Mouse (Mus musculus): ENCODE results near the gene Trpc2. TPM values are rescaled to one million over a fixed set of nuclear protein-coding genes. Genes with fewer than 3 reads are reported as not detected.

Gene Trpc2
- polyA plus RNA-seq, 1 experiment from 2014 or later: not detected

GRCm38 (mm10) chr7:102106700-102107141, 23.8 kb downstream of the Trpc2 start:
- Histone ChIP-seq H3K9ac (ENCODE audit: low read depth, low read length) (peak overlapping the region; percentile 68), H3K4me2 (peak overlapping the region; percentile 86), H3K27me3 (ENCODE audit: control insufficient read depth, insufficient read depth, low read length) (no peaks in the 10 kb centered on the region), H3K9me3 (replicated peaks; ENCODE audit: control insufficient read depth, low read length) (no peaks in the 10 kb centered on the region), H3K36me3 (ENCODE audit: control insufficient read depth, insufficient read depth, low read length) (no peaks in the 10 kb centered on the region), H3K4me1 (ENCODE audit: control insufficient read depth, insufficient read depth, low read length) (peaks cover 11% of the 10 kb centered on the region), H3K4me3 (ENCODE audit: low read depth, low read length) (peak overlapping the region; percentile 40), H3K27ac (ENCODE audit: low read depth, low read length) (no peak overlapping the region)
- ATAC-seq (replicated peaks; ENCODE audit: insufficient number of reproducible peaks, low FRiP score, low TSS enrichment): no peak
- WGBS (ENCODE audit: insufficient replicate concordance): 8% methylated on average over 23 of the region's 23 CpGs

GRCm38 (mm10) chr7:102108206-102108605, 25.3 kb downstream of the Trpc2 start:
- Histone ChIP-seq H3K4me3 (ENCODE audit: low read depth, low read length) (no peak overlapping the region), H3K36me3 (ENCODE audit: control insufficient read depth, insufficient read depth, low read length) (no peaks in the 10 kb centered on the region), H3K4me1 (ENCODE audit: control insufficient read depth, insufficient read depth, low read length) (peaks cover 4% of the 10 kb centered on the region; the same call in 1 of the 2 replicates), H3K27me3 (ENCODE audit: control insufficient read depth, insufficient read depth, low read length) (no peaks in the 10 kb centered on the region), H3K9me3 (replicated peaks; ENCODE audit: control insufficient read depth, low read length) (no peaks in the 10 kb centered on the region), H3K4me2 (no peak overlapping the region), H3K27ac (ENCODE audit: low read depth, low read length) (no peak overlapping the region), H3K9ac (ENCODE audit: low read depth, low read length) (no peak overlapping the region)
- 71% methylated on average over 1 of the region's 1 CpGs for WGBS (ENCODE audit: insufficient replicate concordance)
- ATAC-seq (replicated peaks; ENCODE audit: insufficient number of reproducible peaks, low FRiP score, low TSS enrichment): no peak

- H3K9ac ChIP-seq (ENCODE audit: low read depth, low read length): no peak within 1 kb of the TSS
- H3K36me3 ChIP-seq (ENCODE audit: control insufficient read depth, insufficient read depth, low read length): no peaks in the 10 kb centered on the region
- H3K4me3 ChIP-seq (ENCODE audit: low read depth, low read length): no peak within 1 kb of the TSS
- WGBS (ENCODE audit: insufficient replicate concordance): 73% methylated on average over 7 of the region's 7 CpGs
- ATAC-seq (replicated peaks; ENCODE audit: insufficient number of reproducible peaks, low FRiP score, low TSS enrichment): no peak
- H3K27ac ChIP-seq (ENCODE audit: low read depth, low read length): no peak within 1 kb of the TSS
- H3K4me2 ChIP-seq: no peak within 1 kb of the TSS
- no peaks in the 10 kb centered on the region for H3K9me3 ChIP-seq (replicated peaks; ENCODE audit: control insufficient read depth, low read length)
- H3K4me1 ChIP-seq (ENCODE audit: control insufficient read depth, insufficient read depth, low read length): peaks cover 4% of the 10 kb centered on the region; the same call in 1 of the 2 replicates
- no peaks in the 10 kb centered on the region for H3K27me3 ChIP-seq (ENCODE audit: control insufficient read depth, insufficient read depth, low read length)
Observed at GRCm38 (mm10) chr7:102109171-102109570, 26.3 kb downstream of the Trpc2 start, which contains the start of gene Art5. Gene Art5, minus strand, starts transcription at chr7:102109489.

GRCm38 (mm10) chr7:102109746-102110145, 26.8 kb downstream of the Trpc2 start:
- H3K4me2 ChIP-seq: no peak overlapping the region
- no peaks in the 10 kb centered on the region for H3K9me3 ChIP-seq (replicated peaks; ENCODE audit: control insufficient read depth, low read length)
- H3K4me1 ChIP-seq (ENCODE audit: control insufficient read depth, insufficient read depth, low read length): peaks cover 4% of the 10 kb centered on the region; the same call in 1 of the 2 replicates
- no peak overlapping the region for H3K4me3 ChIP-seq (ENCODE audit: low read depth, low read length)
- no peak overlapping the region for H3K9ac ChIP-seq (ENCODE audit: low read depth, low read length)
- H3K27me3 ChIP-seq (ENCODE audit: control insufficient read depth, insufficient read depth, low read length): no peaks in the 10 kb centered on the region
- no peak overlapping the region for H3K27ac ChIP-seq (ENCODE audit: low read depth, low read length)
- no peak for ATAC-seq (replicated peaks; ENCODE audit: insufficient number of reproducible peaks, low FRiP score, low TSS enrichment)
- no peaks in the 10 kb centered on the region for H3K36me3 ChIP-seq (ENCODE audit: control insufficient read depth, insufficient read depth, low read length)
- WGBS (ENCODE audit: insufficient replicate concordance): 79% methylated on average over 4 of the region's 4 CpGs

GRCm38 (mm10) chr7:102113151-102113729, 30.3 kb downstream of the Trpc2 start:
- WGBS (ENCODE audit: insufficient replicate concordance): 65% methylated on average over 45 of the region's 45 CpGs
- H3K4me2 ChIP-seq: no peak overlapping the region
- no peak overlapping the region for H3K4me3 ChIP-seq (ENCODE audit: low read depth, low read length)
- no peak for ATAC-seq (replicated peaks; ENCODE audit: insufficient number of reproducible peaks, low FRiP score, low TSS enrichment)
- H3K36me3 ChIP-seq (ENCODE audit: control insufficient read depth, insufficient read depth, low read length): no peaks in the 10 kb centered on the region
- H3K4me1 ChIP-seq (ENCODE audit: control insufficient read depth, insufficient read depth, low read length): no peaks in the 10 kb centered on the region
- no peaks in the 10 kb centered on the region for H3K9me3 ChIP-seq (replicated peaks; ENCODE audit: control insufficient read depth, low read length)
- no peak overlapping the region for H3K9ac ChIP-seq (ENCODE audit: low read depth, low read length)
- H3K27ac ChIP-seq (ENCODE audit: low read depth, low read length): no peak overlapping the region
- H3K27me3 ChIP-seq (ENCODE audit: control insufficient read depth, insufficient read depth, low read length): no peaks in the 10 kb centered on the region

- Histone ChIP-seq H3K4me3 (ENCODE audit: low read depth, low read length) (no peak within 1 kb of the TSS), H3K4me2 (no peak within 1 kb of the TSS), H3K4me1 (ENCODE audit: control insufficient read depth, insufficient read depth, low read length) (no peaks in the 10 kb centered on the region), H3K27ac (ENCODE audit: low read depth, low read length) (no peak within 1 kb of the TSS), H3K9me3 (replicated peaks; ENCODE audit: control insufficient read depth, low read length) (no peaks in the 10 kb centered on the region), H3K36me3 (ENCODE audit: control insufficient read depth, insufficient read depth, low read length) (peaks cover 17% of the 10 kb centered on the region), H3K9ac (ENCODE audit: low read depth, low read length) (no peak within 1 kb of the TSS), H3K27me3 (ENCODE audit: control insufficient read depth, insufficient read depth, low read length) (no peaks in the 10 kb centered on the region)
- WGBS (ENCODE audit: insufficient replicate concordance): 38% methylated on average over 7 of the region's 7 CpGs
- no peak; the same call in 1 of the 2 replicates for ATAC-seq (replicated peaks; ENCODE audit: insufficient number of reproducible peaks, low FRiP score, low TSS enrichment)
Observed at GRCm38 (mm10) chr7:102116579-102117331, 33.8 kb downstream of the Trpc2 start, which contains the start of gene Chrna10. Gene Chrna10, minus strand, starts transcription at chr7:102116828.

GRCm38 (mm10) chr7:102117382-102117781, 34.5 kb downstream of the Trpc2 start:
- H3K27me3 ChIP-seq (ENCODE audit: control insufficient read depth, insufficient read depth, low read length): no peaks in the 10 kb centered on the region
- peaks cover 23% of the 10 kb centered on the region for H3K36me3 ChIP-seq (ENCODE audit: control insufficient read depth, insufficient read depth, low read length)
- no peaks in the 10 kb centered on the region for H3K4me1 ChIP-seq (ENCODE audit: control insufficient read depth, insufficient read depth, low read length)
- no peak overlapping the region for H3K4me3 ChIP-seq (ENCODE audit: low read depth, low read length)
- no peak overlapping the region for H3K27ac ChIP-seq (ENCODE audit: low read depth, low read length)
- H3K4me2 ChIP-seq: no peak overlapping the region
- no peak overlapping the region for H3K9ac ChIP-seq (ENCODE audit: low read depth, low read length)
- ATAC-seq (replicated peaks; ENCODE audit: insufficient number of reproducible peaks, low FRiP score, low TSS enrichment): no peak
- 74% methylated on average over 5 of the region's 6 CpGs for WGBS (ENCODE audit: insufficient replicate concordance)
- H3K9me3 ChIP-seq (replicated peaks; ENCODE audit: control insufficient read depth, low read length): no peaks in the 10 kb centered on the region

- H3K4me2 ChIP-seq: no peak overlapping the region
- H3K9me3 ChIP-seq (replicated peaks; ENCODE audit: control insufficient read depth, low read length): no peaks in the 10 kb centered on the region
- no peak overlapping the region for H3K9ac ChIP-seq (ENCODE audit: low read depth, low read length)
- no peaks in the 10 kb centered on the region for H3K27me3 ChIP-seq (ENCODE audit: control insufficient read depth, insufficient read depth, low read length)
- H3K4me1 ChIP-seq (ENCODE audit: control insufficient read depth, insufficient read depth, low read length): no peaks in the 10 kb centered on the region
- ATAC-seq (replicated peaks; ENCODE audit: insufficient number of reproducible peaks, low FRiP score, low TSS enrichment): no peak
- WGBS (ENCODE audit: insufficient replicate concordance): 94% methylated on average over 10 of the region's 10 CpGs
- no peak overlapping the region for H3K4me3 ChIP-seq (ENCODE audit: low read depth, low read length)
- no peak overlapping the region for H3K27ac ChIP-seq (ENCODE audit: low read depth, low read length)
- peaks cover 47% of the 10 kb centered on the region for H3K36me3 ChIP-seq (ENCODE audit: control insufficient read depth, insufficient read depth, low read length)
Observed at GRCm38 (mm10) chr7:102120326-102120725, 37.4 kb downstream of the Trpc2 start.

Data from heart, embryonic 11.5 days (tissue).